Mouse (Mus musculus) MEL (cell line): Measurements from ENCODE around the gene Krtap20-2.

Experiments
- CHD2 ChIP-seq: IDR thresholded peaks from 2 replicates; pipeline ENCODE4 v1.6.1; 2011; ENCODE audit warnings: low read length, improper control_type of control experiment
- CTCF ChIP-seq, 3 experiments: IDR thresholded peaks in 2 of 3; conservative IDR thresholded peaks in 1 of 3; 2 replicates each; pipeline ENCODE4 v1.5.1; 2011 to 2012; ENCODE audit warnings: low read length in 3 of 3, low read depth in 2 of 3, mild to moderate bottlenecking in 2 of 3, improper control_type of control experiment in 1 of 3, inconsistent platforms in 1 of 3, mixed read lengths in 1 of 3, moderate library complexity in 1 of 3; ENCODE audit not compliant: control insufficient read depth in 1 of 3, insufficient read depth in 1 of 3, poor library complexity in 1 of 3, severe bottlenecking in 1 of 3
- E2F4 ChIP-seq: IDR thresholded peaks from 2 replicates; pipeline ENCODE4 v1.6.1; 2011; ENCODE audit warnings: low read depth, low read length, improper control_type of control experiment, borderline replicate concordance
- EP300 ChIP-seq, 2 experiments: IDR thresholded peaks; 2 replicates each; pipeline ENCODE4 v1.6.1; 2011; ENCODE audit warnings: improper control_type of control experiment in 2 of 2, low read length in 2 of 2, low read depth in 1 of 2, mild to moderate bottlenecking in 1 of 2
- ETS1 ChIP-seq: IDR thresholded peaks from 2 replicates; pipeline ENCODE4 v1.6.1; 2012; ENCODE audit warnings: low read depth, mild to moderate bottlenecking, inconsistent platforms, low read length, improper control_type of control experiment, moderate library complexity
- HCFC1 ChIP-seq: IDR thresholded peaks from 2 replicates; pipeline ENCODE4 v1.6.1; 2012; ENCODE audit warnings: low read depth, mild to moderate bottlenecking, inconsistent platforms, low read length, improper control_type of control experiment, moderate library complexity
- MEF2A ChIP-seq: IDR thresholded peaks from 2 replicates; pipeline ENCODE4 v1.6.1; 2014; ENCODE audit warnings: low read depth, mild to moderate bottlenecking, inconsistent platforms, low read length, improper control_type of control experiment; ENCODE audit not compliant: poor library complexity, insufficient replicate concordance, severe bottlenecking; ENCODE audit errors: extremely low read depth
- POLR2A ChIP-seq, 2 experiments: IDR thresholded peaks; 2 replicates each; pipeline ENCODE4 v1.6.1; 2011 to 2012; ENCODE audit warnings: low read length in 2 of 2, mild to moderate bottlenecking in 2 of 2, control low read depth in 1 of 2, improper control_type of control experiment in 1 of 2, low read depth in 1 of 2, moderate library complexity in 1 of 2; ENCODE audit not compliant: control insufficient read depth in 1 of 2, insufficient read depth in 1 of 2, poor library complexity in 1 of 2
- RAD21 ChIP-seq: IDR thresholded peaks from 2 replicates; pipeline ENCODE4 v1.6.1; 2011; ENCODE audit warnings: mild to moderate bottlenecking, low read depth, low read length, improper control_type of control experiment
- RCOR1 ChIP-seq: IDR thresholded peaks from 2 replicates; pipeline ENCODE4 v1.6.1; 2012; ENCODE audit warnings: low read depth, mild to moderate bottlenecking, inconsistent platforms, low read length, improper control_type of control experiment
- USF1 ChIP-seq: IDR thresholded peaks from 2 replicates; pipeline ENCODE4 v1.6.1; 2014; ENCODE audit warnings: low read depth, mild to moderate bottlenecking, inconsistent platforms, low read length, improper control_type of control experiment, moderate library complexity
- ZKSCAN1 ChIP-seq: IDR thresholded peaks from 2 replicates; pipeline ENCODE4 v1.6.1; 2012; ENCODE audit warnings: low read depth, mild to moderate bottlenecking, inconsistent platforms, low read length, improper control_type of control experiment, moderate library complexity

- TF ChIP-seq RAD21 (no peak), CTCF (IDR thresholded peaks at IDR 0.05 in 2 of 3, conservative IDR thresholded peaks at IDR 0.05 in 1 of 3; ENCODE audit: control insufficient read depth in 1 of 3, insufficient read depth in 1 of 3, low read depth in 2 of 3, low read length in 3 of 3, poor library complexity in 1 of 3, severe bottlenecking in 1 of 3) (no peak), HCFC1 (no peak), E2F4 (no peak), USF1 (no peak), MEF2A (no peak), ZKSCAN1 (no peak), POLR2A (IDR thresholded peaks at IDR 0.05; ENCODE audit: control insufficient read depth in 1 of 2, insufficient read depth in 1 of 2, low read depth in 1 of 2, low read length in 2 of 2, poor library complexity in 1 of 2) (no peak), RCOR1 (no peak), CHD2 (no peak), EP300 (IDR thresholded peaks at IDR 0.05; ENCODE audit: low read depth in 1 of 2, low read length in 2 of 2) (no peak), ETS1 (no peak)
These were observed at the start of gene Krtap20-2 for GRCm38 (mm10) chr16:89205561-89205960.
